7 mouse cellular contexts compared by ENCODE assay signal in genomic region chr17:84081751-84082352, GRCm38 (mm10).
DNase-seq lines count a peak whose midpoint lies in the region; ATAC-seq and TF ChIP-seq lines count a peak whose summit lies in the region.

No protein-coding gene starts in this region.

- no peaks in the 10 kb centered on the region for H3K36me3 ChIP-seq in forebrain, embryonic 16.5 days (ENCODE audit: control insufficient read depth, insufficient read depth)
- no peaks in the 10 kb centered on the region for H3K36me3 ChIP-seq in hindbrain, embryonic 11.5 days (ENCODE audit: control insufficient read depth, insufficient read depth, low read length)
- no peaks in the 10 kb centered on the region for H3K36me3 ChIP-seq in midbrain, postnatal 0 days (ENCODE audit: insufficient read depth, low read length)
- no peaks in the 10 kb centered on the region for H3K36me3 ChIP-seq in thymus, adult 2 months (ENCODE audit: control insufficient read depth, insufficient read depth, low read length)

- peaks cover 42% of the 10 kb centered on the region for H3K4me1 ChIP-seq in brown adipose tissue, adult 24 weeks (ENCODE audit: control insufficient read depth, insufficient read depth, insufficient read length, low read length)
- peaks cover 24% of the 10 kb centered on the region for H3K4me1 ChIP-seq in forebrain, embryonic 16.5 days (replicated peaks; ENCODE audit: control insufficient read depth, insufficient read depth, low read length)
- peaks cover 2% of the 10 kb centered on the region; the same call in 1 of the 2 replicates for H3K4me1 ChIP-seq in hindbrain, embryonic 11.5 days (replicated peaks; ENCODE audit: control insufficient read depth, insufficient read depth, low read length)
- 0 out of 2 replicates have a peak, but pooled peaks cover 4% of the 10 kb centered on the region for H3K4me1 ChIP-seq in midbrain, postnatal 0 days (ENCODE audit: insufficient read depth, low read length)
- peaks cover 34% of the 10 kb centered on the region for H3K4me1 ChIP-seq in thymus, adult 2 months (replicated peaks; ENCODE audit: control insufficient read depth, insufficient read depth, low read length)

- no peak for TF ChIP-seq CTCF in midbrain, postnatal 0 days (IDR thresholded peaks at IDR 0.05)
- TF ChIP-seq CTCF in thymus, adult 2 months (IDR thresholded peaks at IDR 0.05; ENCODE audit: borderline replicate concordance, control insufficient read depth, extremely low read depth, insufficient read depth, low read length, poor library complexity) = no peak

- no peak overlapping the region for H3K4me2 ChIP-seq in forebrain, embryonic 16.5 days (ENCODE audit: low read length)
- H3K4me2 ChIP-seq in hindbrain, embryonic 11.5 days (replicated peaks; ENCODE audit: low read depth, low read length) = no peak overlapping the region
- H3K4me2 ChIP-seq in midbrain, postnatal 0 days (ENCODE audit: low read depth, low read length, poor library complexity, severe bottlenecking) = no peak overlapping the region

- no peaks in the 10 kb centered on the region for H3K9me3 ChIP-seq in forebrain, embryonic 16.5 days (ENCODE audit: control insufficient read depth, low read length)
- H3K9me3 ChIP-seq in hindbrain, embryonic 11.5 days (ENCODE audit: control insufficient read depth, low read length) = no peaks in the 10 kb centered on the region
- H3K9me3 ChIP-seq in midbrain, postnatal 0 days (ENCODE audit: low read length) = no peaks in the 10 kb centered on the region

- H3K4me3 ChIP-seq in brown adipose tissue, adult 24 weeks (ENCODE audit: insufficient read depth, low read depth, low read length) = no peak overlapping the region
- H3K4me3 ChIP-seq in forebrain, embryonic 16.5 days (replicated peaks; ENCODE audit: low read length) = no peak overlapping the region
- H3K4me3 ChIP-seq in hindbrain, embryonic 11.5 days (ENCODE audit: low read depth, low read length) = no peak overlapping the region
- no peak overlapping the region for H3K4me3 ChIP-seq in midbrain, postnatal 0 days (ENCODE audit: low read depth, low read length)
- H3K4me3 ChIP-seq in thymus, adult 2 months (ENCODE audit: control insufficient read depth, insufficient read depth, low read length) = no peak overlapping the region

- H3K27ac ChIP-seq in brown adipose tissue, adult 24 weeks (replicated peaks; ENCODE audit: low read depth, low read length) = peak overlapping the region; percentile 92
- H3K27ac ChIP-seq in forebrain, embryonic 16.5 days (ENCODE audit: low read length) = peak overlapping the region; percentile 66
- no peak overlapping the region for H3K27ac ChIP-seq in hindbrain, embryonic 11.5 days (ENCODE audit: low read depth, low read length)
- H3K27ac ChIP-seq in midbrain, postnatal 0 days (ENCODE audit: low read depth, low read length) = peak overlapping the region; percentile 47; the same call in 1 of the 2 replicates
- H3K27ac ChIP-seq in thymus, adult 2 months (ENCODE audit: control insufficient read depth, insufficient read depth, low read length) = no peak overlapping the region

- DNase-seq in adrenal gland, adult 2 months = peak; percentile 77
- DNase-seq in hindbrain, embryonic 11.5 days (ENCODE audit: low spot score) = no peak
- DNase-seq in layer of hippocampus, postnatal 14 days (ENCODE audit: low spot score in 2 of 2) = peak; percentile 76 to 81
- peak; percentile 90 for DNase-seq in midbrain, postnatal 0 days (ENCODE audit: low spot score)
- DNase-seq in thymus, adult 2 months = no peak

- H3K27me3 ChIP-seq in forebrain, embryonic 16.5 days (replicated peaks; ENCODE audit: control insufficient read depth, insufficient read depth, low read length) = no peaks in the 10 kb centered on the region
- no peaks in the 10 kb centered on the region for H3K27me3 ChIP-seq in hindbrain, embryonic 11.5 days (ENCODE audit: control insufficient read depth, insufficient read depth, low read length)
- no peaks in the 10 kb centered on the region for H3K27me3 ChIP-seq in midbrain, postnatal 0 days (ENCODE audit: insufficient read depth, low read length)
- no peaks in the 10 kb centered on the region for H3K27me3 ChIP-seq in thymus, adult 2 months (ENCODE audit: control insufficient read depth, insufficient read depth, low read length)

- TF ChIP-seq POLR2A in thymus, adult 2 months (IDR thresholded peaks at IDR 0.05; ENCODE audit: control insufficient read depth, extremely low read depth, insufficient read depth, low read length, poor library complexity) = no peak

- H3K9ac ChIP-seq in forebrain, embryonic 16.5 days (replicated peaks; ENCODE audit: low read depth, low read length) = no peak overlapping the region
- no peak overlapping the region for H3K9ac ChIP-seq in hindbrain, embryonic 11.5 days (ENCODE audit: low read depth, low read length)
- no peak overlapping the region for H3K9ac ChIP-seq in midbrain, postnatal 0 days (replicated peaks; ENCODE audit: low read length, poor library complexity, severe bottlenecking)

- peak; percentile 94 for ATAC-seq in forebrain, embryonic 16.5 days
- peak; percentile 33; the same call in 1 of the 2 replicates for ATAC-seq in hindbrain, embryonic 11.5 days (ENCODE audit: low FRiP score)
- peak; percentile 77 for ATAC-seq in midbrain, postnatal 0 days (ENCODE audit: low FRiP score)

- WGBS in forebrain, embryonic 16.5 days = 23% methylated on average over 8 of the region's 8 CpGs
- 59% methylated on average over 8 of the region's 8 CpGs for WGBS in hindbrain, embryonic 11.5 days
- 63% methylated on average over 8 of the region's 8 CpGs for WGBS in midbrain, postnatal 0 days
- 86% methylated on average over 8 of the region's 8 CpGs for WGBS in thymus, adult 2 months

Comparison
In these comparisons a context has a peak if more than half of its experiments do, and no peak if none do; other contexts are left out.
1. DNase-seq: peak in adrenal gland, adult 2 months (single experiment), layer of hippocampus, postnatal 14 days (2 of 2) and midbrain, postnatal 0 days (single experiment); none in hindbrain, embryonic 11.5 days (single experiment) and thymus, adult 2 months (single experiment).
2. H3K27ac ChIP-seq: peak in brown adipose tissue, adult 24 weeks (single experiment), forebrain, embryonic 16.5 days (single experiment) and midbrain, postnatal 0 days (single experiment); none in hindbrain, embryonic 11.5 days (single experiment) and thymus, adult 2 months (single experiment).
3. ATAC-seq: peak in every context shown above with its lines; median percentile 94 in forebrain, embryonic 16.5 days; 77 in midbrain, postnatal 0 days; 33 in hindbrain, embryonic 11.5 days.